Mouse (Mus musculus): ENCODE results near the gene Bub1. TPM values are rescaled to one million over a fixed set of nuclear protein-coding genes. Genes with fewer than 3 reads are reported as not detected.

The Bub1 gene
- polyA plus RNA-seq (2016; fragmentation: Nextera tagmentation; extraction: Ambion mirVana), result 50.0 and 54.9 TPM in 2 replicates

DNA sequence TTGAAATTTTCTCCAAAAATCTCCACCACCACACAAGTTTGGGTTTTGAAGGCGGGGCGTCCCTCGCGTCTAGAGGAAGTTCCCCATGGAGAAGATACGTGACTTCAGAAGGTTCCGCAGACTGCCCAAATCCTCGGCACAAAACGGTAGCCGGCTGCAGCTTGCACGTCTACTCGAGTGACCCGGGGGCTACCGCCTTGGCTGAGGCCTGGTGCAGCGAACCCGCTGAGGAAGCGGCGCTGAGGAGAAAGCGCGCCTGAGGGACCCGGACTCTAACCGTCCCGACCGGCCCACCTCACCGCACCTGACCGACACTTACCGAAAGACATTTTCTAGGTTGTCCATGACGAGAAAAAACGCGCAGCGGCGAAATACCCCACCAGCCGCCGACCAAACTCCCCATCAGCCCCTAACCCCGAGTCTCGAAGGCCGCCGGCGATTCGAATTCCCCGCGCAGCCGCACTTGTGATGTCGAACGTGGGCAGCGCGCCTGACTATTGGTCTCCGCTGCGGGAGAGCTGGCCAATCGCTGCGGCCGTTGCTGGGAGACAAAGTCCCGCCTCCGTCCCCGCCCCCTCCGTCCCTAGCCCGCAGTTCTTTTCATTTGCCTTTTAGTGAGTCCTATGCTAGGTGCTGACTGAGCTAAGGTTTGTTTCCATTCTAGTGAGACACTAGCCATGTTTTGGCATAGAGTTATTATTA, at the start of gene Bub1:
Gene Bub1 (minus strand): TSS at position 465 of the 702 bp plus-strand sequence.
- under 1% methylated on average over 56 of the region's 56 CpGs for WGBS
- peaks cover 5% of the 10 kb centered on the region; the same call in 1 of the 2 replicates for H3K36me3 ChIP-seq
- peak within 1 kb of the TSS; percentile 89 for H3K4me2 ChIP-seq
- peak within 1 kb of the TSS; percentile 87 for H3K4me3 ChIP-seq
- ATAC-seq (ENCODE audit: insufficient number of reproducible peaks, low FRiP score), result peak; percentile 98
- peak within 1 kb of the TSS; percentile 28; the same call in 1 of the 2 replicates for H3K27ac ChIP-seq (ENCODE audit: poor library complexity, severe bottlenecking)
- H3K27me3 ChIP-seq (replicated peaks), result peaks cover 14% of the 10 kb centered on the region; the same call in 1 of the 2 replicates
- no peaks in the 10 kb centered on the region for H3K9me3 ChIP-seq (replicated peaks)
- H3K9ac ChIP-seq, result peak within 1 kb of the TSS; percentile 83
- peaks cover 5% of the 10 kb centered on the region; the same call in 1 of the 2 replicates for H3K4me1 ChIP-seq (replicated peaks)

DNA sequence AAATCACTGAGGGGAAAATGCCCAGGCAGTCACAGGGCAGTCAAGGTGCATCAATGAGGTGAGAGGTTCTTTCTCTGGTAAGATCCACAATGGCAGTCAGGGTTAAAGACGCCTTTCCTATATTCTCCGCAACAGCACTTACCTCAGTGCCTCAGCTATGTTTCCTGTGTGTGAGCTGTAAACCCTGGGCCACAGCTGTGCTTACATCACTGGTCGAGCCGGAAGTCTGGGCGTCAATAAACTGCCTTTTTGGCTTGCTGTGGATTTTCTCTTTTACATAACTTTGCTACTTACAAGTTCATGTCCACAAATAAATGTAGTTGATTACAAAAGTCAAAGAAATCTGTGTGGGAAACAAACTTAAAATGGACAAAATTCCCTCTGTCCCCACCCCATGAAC, 49.4 kb upstream of the Bub1 start:
- Histone ChIP-seq H3K4me2 (no peak overlapping the region), H3K9me3 (replicated peaks) (no peaks in the 10 kb centered on the region), H3K27ac (ENCODE audit: poor library complexity, severe bottlenecking) (no peak overlapping the region), H3K36me3 (no peaks in the 10 kb centered on the region), H3K9ac (no peak overlapping the region), H3K4me1 (replicated peaks) (no peaks in the 10 kb centered on the region), H3K4me3 (no peak overlapping the region), H3K27me3 (replicated peaks) (0 out of 2 replicates have a peak, but pooled peaks cover 4% of the 10 kb centered on the region)
- no peak for ATAC-seq (ENCODE audit: insufficient number of reproducible peaks, low FRiP score)
- WGBS, result 76% methylated on average over 5 of the region's 5 CpGs

DNA sequence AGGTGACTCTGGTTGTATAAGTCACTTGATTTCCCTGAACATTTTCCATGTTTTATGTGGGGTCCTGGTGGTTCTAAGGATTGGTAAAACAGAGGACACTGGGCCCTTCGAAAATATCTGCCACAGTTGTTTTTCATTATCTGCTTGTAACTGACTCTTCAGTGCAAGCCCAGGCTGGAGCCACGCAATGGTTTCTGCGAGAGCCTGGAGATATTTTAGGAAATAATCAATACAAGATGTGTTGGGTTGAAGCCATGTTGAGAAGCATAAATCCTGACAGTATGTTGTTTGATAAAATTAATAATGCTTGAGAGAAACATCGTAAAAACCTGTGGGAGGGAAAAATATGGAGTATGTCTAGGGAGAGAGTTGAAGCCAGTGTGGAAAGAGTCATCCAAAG, 32.7 kb upstream of the Bub1 start:
- no peak overlapping the region for H3K4me3 ChIP-seq
- H3K27me3 ChIP-seq (replicated peaks), result peaks cover 3% of the 10 kb centered on the region; the same call in 1 of the 2 replicates
- H3K9ac ChIP-seq, result no peak overlapping the region
- no peaks in the 10 kb centered on the region for H3K36me3 ChIP-seq
- ATAC-seq (ENCODE audit: insufficient number of reproducible peaks, low FRiP score), result no peak
- no peaks in the 10 kb centered on the region for H3K4me1 ChIP-seq (replicated peaks)
- no peaks in the 10 kb centered on the region for H3K9me3 ChIP-seq (replicated peaks)
- no peak overlapping the region for H3K4me2 ChIP-seq
- H3K27ac ChIP-seq (ENCODE audit: poor library complexity, severe bottlenecking), result no peak overlapping the region
- WGBS, result 76% methylated on average over 4 of the region's 4 CpGs

DNA sequence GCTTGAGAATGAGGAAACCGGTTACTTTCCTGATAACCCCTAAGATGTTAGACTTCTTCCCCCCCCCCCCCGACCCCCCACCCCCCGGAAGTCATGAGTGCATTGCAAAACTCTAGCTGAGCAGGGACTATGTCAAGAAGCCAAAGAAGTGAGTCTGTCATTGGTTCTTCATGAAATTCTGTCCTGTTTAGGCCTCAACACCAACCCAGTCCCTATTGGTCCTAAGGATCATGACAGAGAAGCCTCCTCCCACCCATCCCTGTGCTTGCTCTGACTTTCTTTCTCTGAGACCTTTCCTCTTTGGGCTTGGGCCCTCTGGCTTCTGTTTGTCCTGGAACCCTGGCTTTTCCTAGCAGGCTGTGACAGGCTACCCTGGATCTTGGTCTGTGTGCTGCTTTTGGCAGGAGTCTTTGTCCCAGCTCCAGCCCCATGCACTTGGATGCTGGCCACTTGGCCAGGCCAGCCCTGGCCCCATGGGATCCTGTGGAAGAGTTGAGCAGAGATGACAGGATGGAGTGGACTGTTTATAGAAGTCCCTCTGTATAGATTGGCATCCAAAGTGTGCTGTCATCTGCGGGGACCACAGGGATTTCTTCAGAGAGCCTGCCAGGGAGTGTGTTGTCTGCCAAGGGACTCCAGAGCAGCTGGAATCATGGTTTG, 22.8 kb upstream of the Bub1 start:
- H3K36me3 ChIP-seq, result no peaks in the 10 kb centered on the region
- no peaks in the 10 kb centered on the region for H3K9me3 ChIP-seq (replicated peaks)
- no peak overlapping the region for H3K27ac ChIP-seq (ENCODE audit: poor library complexity, severe bottlenecking)
- H3K4me1 ChIP-seq (replicated peaks), result peaks cover 9% of the 10 kb centered on the region; the same call in 1 of the 2 replicates
- no peak overlapping the region for H3K9ac ChIP-seq
- WGBS, result 54% methylated on average over 4 of the region's 4 CpGs
- H3K27me3 ChIP-seq (replicated peaks), result no peaks in the 10 kb centered on the region
- H3K4me2 ChIP-seq, result no peak overlapping the region
- H3K4me3 ChIP-seq, result no peak overlapping the region
- peak; percentile 80 for ATAC-seq (ENCODE audit: insufficient number of reproducible peaks, low FRiP score)

DNA sequence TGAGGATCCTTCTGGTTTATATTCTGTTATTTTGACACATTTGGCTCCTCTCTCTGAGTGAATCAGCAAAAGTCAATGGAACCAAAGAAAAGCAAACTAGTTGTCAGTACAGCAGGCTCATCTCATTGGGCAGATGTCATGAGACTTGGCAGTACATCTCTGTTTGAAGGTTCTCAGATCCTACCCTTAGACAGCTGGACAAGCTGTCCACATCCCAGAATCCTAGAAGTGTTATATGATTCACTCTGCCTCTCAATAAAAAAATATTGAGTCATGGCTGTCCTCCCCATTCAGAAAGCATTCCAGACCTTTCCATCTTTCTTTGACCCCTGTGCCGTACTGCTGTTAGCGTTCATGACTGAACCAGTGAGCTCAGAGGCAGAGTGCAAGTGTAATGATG, 18.7 kb upstream of the Bub1 start:
- H3K27ac ChIP-seq (ENCODE audit: poor library complexity, severe bottlenecking), result no peak overlapping the region
- H3K4me3 ChIP-seq, result no peak overlapping the region
- WGBS, result 83% methylated on average over 2 of the region's 2 CpGs
- H3K27me3 ChIP-seq (replicated peaks), result peaks cover 13% of the 10 kb centered on the region; the same call in 1 of the 2 replicates
- H3K9ac ChIP-seq, result no peak overlapping the region
- H3K9me3 ChIP-seq (replicated peaks), result no peaks in the 10 kb centered on the region
- no peaks in the 10 kb centered on the region for H3K36me3 ChIP-seq
- no peak for ATAC-seq (ENCODE audit: insufficient number of reproducible peaks, low FRiP score)
- no peak overlapping the region for H3K4me2 ChIP-seq
- H3K4me1 ChIP-seq (replicated peaks), result peaks cover 9% of the 10 kb centered on the region; the same call in 1 of the 2 replicates

DNA sequence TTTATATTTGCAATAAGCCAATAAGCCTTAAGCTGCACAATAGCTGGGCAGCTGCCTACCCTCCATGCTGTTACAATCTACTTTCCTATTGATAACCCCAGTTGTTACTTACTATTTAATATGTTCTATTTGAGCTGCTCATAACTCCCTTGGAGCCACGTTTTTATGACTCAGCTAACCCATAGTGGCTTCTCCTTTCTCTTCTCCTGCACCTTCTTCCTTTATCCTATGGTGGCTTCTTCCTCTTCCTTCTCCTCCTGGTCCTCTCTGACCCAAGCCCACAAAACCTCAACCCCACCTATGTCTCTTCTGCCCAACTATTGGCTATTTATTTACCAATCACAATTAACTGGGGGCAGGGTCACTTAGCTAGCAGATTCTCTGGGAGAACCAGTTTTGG, 14.9 kb upstream of the Bub1 start:
- no peak overlapping the region for H3K9ac ChIP-seq
- 30% methylated on average over 1 of the region's 1 CpGs for WGBS
- no peaks in the 10 kb centered on the region for H3K36me3 ChIP-seq
- H3K4me2 ChIP-seq, result no peak overlapping the region
- H3K4me1 ChIP-seq (replicated peaks), result no peaks in the 10 kb centered on the region
- peaks cover 18% of the 10 kb centered on the region for H3K27me3 ChIP-seq (replicated peaks)
- H3K9me3 ChIP-seq (replicated peaks), result no peaks in the 10 kb centered on the region
- ATAC-seq (ENCODE audit: insufficient number of reproducible peaks, low FRiP score), result no peak
- H3K27ac ChIP-seq (ENCODE audit: poor library complexity, severe bottlenecking), result no peak overlapping the region
- H3K4me3 ChIP-seq, result no peak overlapping the region

DNA sequence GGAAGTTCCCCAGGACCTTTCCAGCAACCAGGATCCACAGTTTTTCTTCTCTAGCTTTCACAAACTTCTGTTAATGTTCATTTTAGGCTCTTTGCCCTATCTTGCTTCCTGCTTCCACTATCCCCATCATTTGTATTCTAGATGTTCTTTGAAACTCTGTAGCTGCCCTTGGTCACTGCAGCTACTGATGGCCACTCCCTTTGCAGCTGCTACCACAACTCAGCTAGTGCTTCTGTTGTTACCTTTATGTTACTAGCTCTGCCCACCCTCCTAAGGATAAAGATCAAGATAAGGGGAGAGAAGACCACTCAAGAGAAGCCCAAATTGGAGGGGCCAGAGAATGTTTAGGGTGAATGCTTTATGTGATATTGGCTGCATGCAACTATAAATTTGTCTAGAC, 14.3 kb upstream of the Bub1 start:
- no peak overlapping the region for H3K9ac ChIP-seq
- no peak overlapping the region for H3K27ac ChIP-seq (ENCODE audit: poor library complexity, severe bottlenecking)
- H3K27me3 ChIP-seq (replicated peaks), result peaks cover 24% of the 10 kb centered on the region
- H3K9me3 ChIP-seq (replicated peaks), result no peaks in the 10 kb centered on the region
- no peak overlapping the region for H3K4me2 ChIP-seq
- H3K36me3 ChIP-seq, result no peaks in the 10 kb centered on the region
- no peak overlapping the region for H3K4me3 ChIP-seq
- no peaks in the 10 kb centered on the region for H3K4me1 ChIP-seq (replicated peaks)
- no peak for ATAC-seq (ENCODE audit: insufficient number of reproducible peaks, low FRiP score)

DNA sequence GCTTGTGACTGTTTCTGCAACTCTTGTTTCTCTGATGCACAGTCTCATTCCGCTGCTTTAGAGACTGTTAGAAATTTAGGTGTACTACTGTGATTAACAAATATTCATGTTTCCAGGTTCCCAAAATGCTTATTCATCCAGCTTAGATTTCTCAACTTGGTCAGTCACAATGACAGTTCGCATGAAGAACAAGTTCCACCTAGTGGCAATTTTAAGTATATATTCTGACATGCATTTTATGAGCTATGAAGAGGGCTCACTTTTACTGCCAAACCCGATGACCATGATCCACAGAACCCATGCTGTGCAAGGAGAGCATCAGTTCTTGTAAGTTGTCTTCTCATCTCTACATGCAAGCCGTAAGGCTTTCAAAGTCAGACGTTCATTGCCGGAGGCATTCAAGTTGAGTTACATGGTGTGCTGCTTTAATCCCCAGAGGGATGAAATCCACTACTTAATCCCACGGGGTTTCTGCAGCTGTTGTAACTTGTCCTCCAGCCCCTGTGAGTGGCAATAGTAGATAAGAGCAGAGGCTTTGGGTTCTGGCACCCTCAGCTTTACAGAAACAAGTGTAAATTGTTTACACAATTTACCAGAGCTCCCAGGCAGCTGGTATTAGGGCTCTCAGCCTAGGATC, 13.8 kb upstream of the Bub1 start:
- no peak overlapping the region for H3K9ac ChIP-seq
- no peak overlapping the region for H3K4me3 ChIP-seq
- no peak for ATAC-seq (ENCODE audit: insufficient number of reproducible peaks, low FRiP score)
- 42% methylated on average over 7 of the region's 7 CpGs for WGBS
- no peak overlapping the region for H3K4me2 ChIP-seq
- no peaks in the 10 kb centered on the region for H3K9me3 ChIP-seq (replicated peaks)
- peaks cover 29% of the 10 kb centered on the region for H3K27me3 ChIP-seq (replicated peaks)
- no peak overlapping the region for H3K27ac ChIP-seq (ENCODE audit: poor library complexity, severe bottlenecking)
- H3K36me3 ChIP-seq, result no peaks in the 10 kb centered on the region
- H3K4me1 ChIP-seq (replicated peaks), result no peaks in the 10 kb centered on the region

DNA sequence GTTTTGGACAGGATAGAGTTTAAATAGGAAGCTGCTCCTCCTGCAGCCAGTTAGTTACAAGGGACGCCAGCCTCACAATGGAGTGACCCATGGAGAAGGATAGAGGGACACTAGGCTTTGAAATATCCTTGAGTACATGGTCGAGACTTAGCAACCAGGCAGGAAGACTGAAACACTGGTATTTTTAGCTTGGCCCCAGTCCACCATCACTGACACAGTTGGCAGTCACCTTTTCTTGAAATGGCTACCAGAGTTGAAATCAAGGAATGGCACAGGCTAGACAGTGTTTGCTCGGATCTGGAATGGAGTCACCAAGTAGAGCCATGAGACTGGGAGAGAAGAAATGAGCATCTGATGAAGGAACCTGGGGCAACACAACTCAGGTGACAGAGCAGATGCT, 10.8 kb upstream of the Bub1 start:
- Histone ChIP-seq H3K4me2 (no peak overlapping the region), H3K27me3 (replicated peaks) (peaks cover 51% of the 10 kb centered on the region), H3K4me1 (replicated peaks) (0 out of 2 replicates have a peak, but pooled peaks cover 5% of the 10 kb centered on the region), H3K27ac (ENCODE audit: poor library complexity, severe bottlenecking) (no peak overlapping the region), H3K9me3 (replicated peaks) (no peaks in the 10 kb centered on the region), H3K9ac (no peak overlapping the region), H3K4me3 (no peak overlapping the region), H3K36me3 (no peaks in the 10 kb centered on the region)
- WGBS, result 62% methylated on average over 3 of the region's 3 CpGs
- no peak for ATAC-seq (ENCODE audit: insufficient number of reproducible peaks, low FRiP score)

DNA sequence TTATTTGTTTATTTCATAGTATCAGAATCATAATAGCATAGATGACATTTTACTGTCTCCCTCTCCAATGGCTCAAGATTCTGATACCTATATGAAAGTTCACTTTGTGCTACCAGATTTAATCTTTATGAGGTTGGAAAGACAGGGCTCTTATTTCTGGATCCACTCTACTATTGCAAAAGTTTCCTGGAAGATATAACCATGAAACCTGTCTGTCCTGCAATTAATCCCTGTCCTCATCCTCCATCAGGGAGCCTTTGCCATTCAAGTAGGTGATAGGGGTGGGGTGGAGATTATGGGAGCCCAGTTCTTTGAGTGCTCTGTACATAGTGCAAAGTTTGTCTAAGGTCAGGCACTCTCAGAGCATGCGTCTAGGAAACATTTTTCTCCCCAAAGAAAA, 9.7 kb upstream of the Bub1 start:
- no peak for ATAC-seq (ENCODE audit: insufficient number of reproducible peaks, low FRiP score)
- H3K9ac ChIP-seq, result no peak overlapping the region
- no peaks in the 10 kb centered on the region for H3K9me3 ChIP-seq (replicated peaks)
- no peak overlapping the region for H3K27ac ChIP-seq (ENCODE audit: poor library complexity, severe bottlenecking)
- H3K4me3 ChIP-seq, result no peak overlapping the region
- peaks cover 57% of the 10 kb centered on the region for H3K27me3 ChIP-seq (replicated peaks)
- H3K4me1 ChIP-seq (replicated peaks), result 0 out of 2 replicates have a peak, but pooled peaks cover 5% of the 10 kb centered on the region
- WGBS, result 78% methylated on average over 1 of the region's 1 CpGs
- H3K36me3 ChIP-seq, result no peaks in the 10 kb centered on the region
- no peak overlapping the region for H3K4me2 ChIP-seq

DNA sequence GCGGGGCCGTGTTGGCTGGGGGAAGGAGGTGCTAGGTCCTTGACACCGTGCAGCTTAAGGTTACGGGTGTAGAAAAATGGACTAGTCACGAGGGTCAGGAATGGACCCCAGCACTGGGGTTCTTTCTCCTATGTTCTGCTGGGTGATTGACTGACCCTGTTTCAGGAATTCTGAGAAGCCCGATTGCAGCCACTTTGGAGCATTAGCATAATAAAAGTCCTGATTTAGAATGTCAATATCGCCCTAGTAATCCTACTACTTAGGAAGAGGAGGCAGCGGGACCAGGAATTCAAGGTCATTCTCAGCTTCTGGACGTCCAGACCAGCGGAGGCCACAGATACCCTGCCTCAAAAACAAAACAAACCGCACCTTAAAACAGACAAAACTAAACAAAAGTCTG, 7.8 kb upstream of the Bub1 start:
- Histone ChIP-seq H3K36me3 (no peaks in the 10 kb centered on the region), H3K4me1 (replicated peaks) (0 out of 2 replicates have a peak, but pooled peaks cover 5% of the 10 kb centered on the region), H3K9ac (no peak overlapping the region), H3K4me3 (no peak overlapping the region), H3K9me3 (replicated peaks) (no peaks in the 10 kb centered on the region), H3K4me2 (peak overlapping the region; percentile 31; the same call in 1 of the 2 replicates), H3K27me3 (replicated peaks) (peaks cover 59% of the 10 kb centered on the region), H3K27ac (ENCODE audit: poor library complexity, severe bottlenecking) (no peak overlapping the region)
- WGBS, result 17% methylated on average over 11 of the region's 11 CpGs
- ATAC-seq (ENCODE audit: insufficient number of reproducible peaks, low FRiP score), result no peak

All from heart, embryonic 12.5 days (tissue).